Mouse (Mus musculus): ENCODE data around the gene Foxn3. TPM values are rescaled to one million over a fixed set of nuclear protein-coding genes. Genes with fewer than 3 reads are reported as not detected.

The Foxn3 gene
- polyA plus RNA-seq, 1 experiment from 2014 or later = 69.1 TPM

- Histone ChIP-seq H3K36me3 (ENCODE audit: insufficient read depth) (no peaks in the 10 kb centered on the region), H3K4me2 (no peak overlapping the region), H3K9me3 (ENCODE audit: low read depth, low read length) (no peaks in the 10 kb centered on the region), H3K27ac (ENCODE audit: low read depth) (no peak overlapping the region), H3K9ac (no peak overlapping the region), H3K4me1 (ENCODE audit: insufficient read depth) (no peaks in the 10 kb centered on the region; the same call in 1 of the 2 replicates), H3K27me3 (ENCODE audit: insufficient read depth, low read length) (no peaks in the 10 kb centered on the region), H3K4me3 (ENCODE audit: low read depth, low read length) (no peak overlapping the region)
- TF ChIP-seq CTCF (IDR thresholded peaks at IDR 0.05; ENCODE audit: low read depth) = no peak
- no peak for ATAC-seq (ENCODE audit: insufficient read depth)
- DNase-seq = no peak
- 74% methylated on average over 1 of the region's 1 CpGs for WGBS
These were observed 166.9 kb downstream of the Foxn3 start for GRCm38 (mm10) chr12:99396461-99396860.

- no peak overlapping the region for H3K4me2 ChIP-seq
- H3K4me1 ChIP-seq (ENCODE audit: insufficient read depth) = peaks cover 4% of the 10 kb centered on the region; the same call in 1 of the 2 replicates
- H3K27me3 ChIP-seq (ENCODE audit: insufficient read depth, low read length) = no peaks in the 10 kb centered on the region
- no peak overlapping the region for H3K9ac ChIP-seq
- H3K27ac ChIP-seq (ENCODE audit: low read depth) = no peak overlapping the region
- 67% methylated on average over 3 of the region's 3 CpGs for WGBS
- ATAC-seq (ENCODE audit: insufficient read depth) (no peak), DNase-seq (no peak)
- H3K9me3 ChIP-seq (ENCODE audit: low read depth, low read length) = no peaks in the 10 kb centered on the region
- H3K36me3 ChIP-seq (ENCODE audit: insufficient read depth) = no peaks in the 10 kb centered on the region
- no peak overlapping the region for H3K4me3 ChIP-seq (ENCODE audit: low read depth, low read length)
- TF ChIP-seq CTCF (IDR thresholded peaks at IDR 0.05; ENCODE audit: low read depth) = no peak
These were observed 168.3 kb downstream of the Foxn3 start for GRCm38 (mm10) chr12:99395082-99395481.

GRCm38 (mm10) chr12:99394676-99395075 is 168.7 kb downstream of the Foxn3 start:
- Histone ChIP-seq H3K9ac (no peak overlapping the region), H3K27ac (ENCODE audit: low read depth) (no peak overlapping the region), H3K4me3 (ENCODE audit: low read depth, low read length) (no peak overlapping the region), H3K4me2 (no peak overlapping the region), H3K9me3 (ENCODE audit: low read depth, low read length) (no peaks in the 10 kb centered on the region), H3K36me3 (ENCODE audit: insufficient read depth) (no peaks in the 10 kb centered on the region), H3K4me1 (ENCODE audit: insufficient read depth) (peaks cover 4% of the 10 kb centered on the region; the same call in 1 of the 2 replicates), H3K27me3 (ENCODE audit: insufficient read depth, low read length) (no peaks in the 10 kb centered on the region)
- DNase-seq (no peak), ATAC-seq (ENCODE audit: insufficient read depth) (no peak)
- WGBS = 56% methylated on average over 5 of the region's 5 CpGs
- TF ChIP-seq CTCF (IDR thresholded peaks at IDR 0.05; ENCODE audit: low read depth) = no peak

- Histone ChIP-seq H3K27me3 (ENCODE audit: insufficient read depth, low read length) (no peaks in the 10 kb centered on the region), H3K27ac (ENCODE audit: low read depth) (peak overlapping the region; percentile 93; the same call in 1 of the 2 replicates), H3K4me2 (peak overlapping the region; percentile 84), H3K9ac (peak overlapping the region; percentile 81; the same call in 1 of the 2 replicates), H3K9me3 (ENCODE audit: low read depth, low read length) (no peaks in the 10 kb centered on the region), H3K4me1 (ENCODE audit: insufficient read depth) (peaks cover 4% of the 10 kb centered on the region; the same call in 1 of the 2 replicates), H3K4me3 (ENCODE audit: low read depth, low read length) (peak overlapping the region; percentile 86), H3K36me3 (ENCODE audit: insufficient read depth) (no peaks in the 10 kb centered on the region)
- 42% methylated on average over 11 of the region's 11 CpGs for WGBS
- DNase-seq (no peak), ATAC-seq (ENCODE audit: insufficient read depth) (no peak)
- TF ChIP-seq CTCF (IDR thresholded peaks at IDR 0.05; ENCODE audit: low read depth) = no peak
These were observed 169.3 kb downstream of the Foxn3 start for GRCm38 (mm10) chr12:99393867-99394630.

- DNase-seq (peak; percentile 92), ATAC-seq (ENCODE audit: insufficient read depth) (peak; percentile 85)
- under 1% methylated on average over 71 of the region's 71 CpGs for WGBS
- TF ChIP-seq CTCF (IDR thresholded peaks at IDR 0.05; ENCODE audit: low read depth) = peak; percentile 49
- H3K4me2 ChIP-seq = peak overlapping the region; percentile 84
- no peaks in the 10 kb centered on the region for H3K27me3 ChIP-seq (ENCODE audit: insufficient read depth, low read length)
- no peaks in the 10 kb centered on the region for H3K9me3 ChIP-seq (ENCODE audit: low read depth, low read length)
- peaks cover 3% of the 10 kb centered on the region; the same call in 1 of the 2 replicates for H3K36me3 ChIP-seq (ENCODE audit: insufficient read depth)
- H3K9ac ChIP-seq = peak overlapping the region; percentile 81
- peak overlapping the region; percentile 86 for H3K4me3 ChIP-seq (ENCODE audit: low read depth, low read length)
- peaks cover 4% of the 10 kb centered on the region; the same call in 1 of the 2 replicates for H3K4me1 ChIP-seq (ENCODE audit: insufficient read depth)
- peak overlapping the region; percentile 93 for H3K27ac ChIP-seq (ENCODE audit: low read depth)
These were observed 170.2 kb downstream of the Foxn3 start for GRCm38 (mm10) chr12:99392944-99393866.

- H3K36me3 ChIP-seq (ENCODE audit: insufficient read depth) = peaks cover 9% of the 10 kb centered on the region; the same call in 1 of the 2 replicates
- peak overlapping the region; percentile 81 for H3K9ac ChIP-seq
- WGBS = under 1% methylated on average over 82 of the region's 87 CpGs
- no peaks in the 10 kb centered on the region for H3K9me3 ChIP-seq (ENCODE audit: low read depth, low read length)
- no peaks in the 10 kb centered on the region for H3K27me3 ChIP-seq (ENCODE audit: insufficient read depth, low read length)
- no peak for TF ChIP-seq CTCF (IDR thresholded peaks at IDR 0.05; ENCODE audit: low read depth)
- peak overlapping the region; percentile 84 for H3K4me2 ChIP-seq
- peak; percentile 91 for ATAC-seq (ENCODE audit: insufficient read depth)
- H3K4me3 ChIP-seq (ENCODE audit: low read depth, low read length) = peak overlapping the region; percentile 86
- peak; percentile 99 for DNase-seq
- H3K27ac ChIP-seq (ENCODE audit: low read depth) = peak overlapping the region; percentile 93
- peaks cover 4% of the 10 kb centered on the region; the same call in 1 of the 2 replicates for H3K4me1 ChIP-seq (ENCODE audit: insufficient read depth)
These were observed 171.2 kb downstream of the Foxn3 start for GRCm38 (mm10) chr12:99391942-99392880.
